Mouse (Mus musculus): ENCODE measurements around the gene Cog2. TPM values are rescaled to one million over a fixed set of nuclear protein-coding genes. Genes with fewer than 3 reads are reported as not detected.

Cog2 gene
- polyA plus RNA-seq (2012; rRNA removed): 17.5 and 24.4 TPM in 2 replicates

- 10% methylated on average over 50 of the region's 50 CpGs for WGBS
- peak; percentile 71 for DNase-seq (ENCODE audit: low read depth, low spot score)
Observed at GRCm38 (mm10) chr8:124520249-124521080, at the start of gene Cog2. Gene Cog2 (plus strand): TSS chr8:124520767.

GRCm38 (mm10) chr8:124475690-124476089, 44.9 kb upstream of the Cog2 start:
- DNase-seq (ENCODE audit: low read depth, low spot score): no peak
- 76% methylated on average over 5 of the region's 5 CpGs for WGBS

- 67% methylated on average over 9 of the region's 9 CpGs for WGBS
Observed at GRCm38 (mm10) chr8:124476701-124477100, 43.9 kb upstream of the Cog2 start.

GRCm38 (mm10) chr8:124479251-124479650, 41.3 kb upstream of the Cog2 start:
- 56% methylated on average over 3 of the region's 3 CpGs for WGBS
- DNase-seq (ENCODE audit: low read depth, low spot score): no peak

More at GRCm38 (mm10) chr8:124476701-124477100, 43.9 kb upstream of the Cog2 start:
- DNase-seq (ENCODE audit: low read depth, low spot score): no peak

- DNase-seq (ENCODE audit: low read depth, low spot score): no peak
- 71% methylated on average over 8 of the region's 8 CpGs for WGBS
Observed at GRCm38 (mm10) chr8:124480321-124480720, 40.2 kb upstream of the Cog2 start.

GRCm38 (mm10) chr8:124482790-124483189, 37.8 kb upstream of the Cog2 start:
- WGBS: 93% methylated on average over 2 of the region's 2 CpGs
- DNase-seq (ENCODE audit: low read depth, low spot score): no peak

GRCm38 (mm10) chr8:124483356-124484115, 37.0 kb upstream of the Cog2 start:
- no peak for DNase-seq (ENCODE audit: low read depth, low spot score)
- 71% methylated on average over 7 of the region's 7 CpGs for WGBS

GRCm38 (mm10) chr8:124489311-124489710, 31.3 kb upstream of the Cog2 start:
- no peak for DNase-seq (ENCODE audit: low read depth, low spot score)
- 89% methylated on average over 6 of the region's 6 CpGs for WGBS

GRCm38 (mm10) chr8:124489786-124490185, 30.8 kb upstream of the Cog2 start:
- 93% methylated on average over 6 of the region's 6 CpGs for WGBS
- DNase-seq (ENCODE audit: low read depth, low spot score): no peak

GRCm38 (mm10) chr8:124494397-124494796, 26.2 kb upstream of the Cog2 start:
- DNase-seq (ENCODE audit: low read depth, low spot score): no peak
- 28% methylated on average over 3 of the region's 3 CpGs for WGBS

GRCm38 (mm10) chr8:124494955-124495354, 25.6 kb upstream of the Cog2 start:
- peak; percentile 39 for DNase-seq (ENCODE audit: low read depth, low spot score)
- WGBS: 38% methylated on average over 15 of the region's 15 CpGs

GRCm38 (mm10) chr8:124495676-124496075, 24.9 kb upstream of the Cog2 start:
- 34% methylated on average over 11 of the region's 11 CpGs for WGBS
- peak; percentile 18 for DNase-seq (ENCODE audit: low read depth, low spot score)

- WGBS: 62% methylated on average over 4 of the region's 4 CpGs
- no peak for DNase-seq (ENCODE audit: low read depth, low spot score)
Observed at GRCm38 (mm10) chr8:124496266-124496665, 24.3 kb upstream of the Cog2 start.

- 95% methylated on average over 5 of the region's 5 CpGs for WGBS
- DNase-seq (ENCODE audit: low read depth, low spot score): no peak
Observed at GRCm38 (mm10) chr8:124496871-124497270, 23.7 kb upstream of the Cog2 start.

GRCm38 (mm10) chr8:124498398-124498797, 22.2 kb upstream of the Cog2 start:
- no peak for DNase-seq (ENCODE audit: low read depth, low spot score)

GRCm38 (mm10) chr8:124499236-124499937, 21.2 kb upstream of the Cog2 start:
- DNase-seq (ENCODE audit: low read depth, low spot score): no peak
- 35% methylated on average over 7 of the region's 7 CpGs for WGBS

- 58% methylated on average over 5 of the region's 5 CpGs for WGBS
- no peak for DNase-seq (ENCODE audit: low read depth, low spot score)
Observed at GRCm38 (mm10) chr8:124499938-124500239, 20.7 kb upstream of the Cog2 start.

GRCm38 (mm10) chr8:124505626-124506025, 14.9 kb upstream of the Cog2 start:
- no peak for DNase-seq (ENCODE audit: low read depth, low spot score)

GRCm38 (mm10) chr8:124507572-124508320, 12.8 kb upstream of the Cog2 start:
- 58% methylated on average over 8 of the region's 8 CpGs for WGBS
- no peak for DNase-seq (ENCODE audit: low read depth, low spot score)

- WGBS: 67% methylated on average over 6 of the region's 6 CpGs
- DNase-seq (ENCODE audit: low read depth, low spot score): no peak
Observed at GRCm38 (mm10) chr8:124508321-124508695, 12.3 kb upstream of the Cog2 start.
